Comparison of ENCODE assay signal across 17 mouse cellular contexts in the genomic region with DNA sequence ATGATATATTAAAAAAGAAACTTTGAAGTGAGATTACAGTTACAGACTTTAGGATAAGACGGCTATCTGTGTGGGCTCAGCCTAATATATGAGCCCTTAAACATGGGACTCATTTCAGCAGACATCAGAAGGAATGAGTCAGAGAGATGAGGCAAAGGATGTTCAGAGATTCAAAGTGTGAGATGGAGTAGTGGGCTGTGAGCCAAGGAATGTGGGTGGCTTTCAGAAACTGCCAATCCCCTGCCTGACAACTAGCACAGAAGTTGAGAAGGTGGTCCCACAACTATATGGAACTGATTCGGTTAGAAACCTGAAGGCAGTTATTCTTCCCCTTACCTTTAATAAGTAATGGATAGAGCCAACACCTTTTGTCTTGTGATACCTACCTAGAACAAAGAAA. TPM values are rescaled to one million over a fixed set of nuclear protein-coding genes. Genes with fewer than 3 reads are reported as not detected.
A peak's percentile ranks its signal among the peaks of the same experiment; 100 is the strongest.
DNase-seq lines count a peak whose midpoint lies in the region.
"Had no signal": no experiment of that assay in that cellular context is flagged by ENCODE, and none has a peak within 500 bp of the region (broad histone marks: within the 10 kb centered on the region; RNA-seq: fewer than 3 reads in every experiment).

No protein-coding gene starts in this region.

- DNase-seq in layer of hippocampus, adult 11-12 months (ENCODE audit: low spot score), result peak; percentile 35
- DNase-seq in layer of hippocampus, postnatal 14 days (ENCODE audit: low spot score in 2 of 2), result no peak
- DNase-seq in left cerebral cortex, postnatal 14 days (ENCODE audit: low spot score in 2 of 2), result peak; percentile 58 to 60
- DNase-seq in left cerebral cortex, postnatal 4 days, result no peak
- DNase-seq in 3T3-L1 (ENCODE audit: low read depth, low spot score), result peak; percentile 65
- peak; percentile 73 for DNase-seq in brain, adult 2 months (ENCODE audit: low read depth, low spot score)
- no peak for DNase-seq in gastrocnemius, postnatal 36 days
- DNase-seq: adrenal gland, adult 8-10 months; adrenal gland, postnatal 36 days; cerebellum, adult 11 months; cerebellum, adult 8-10 months; cerebellum, postnatal 14 days; embryo, embryonic 11 days; forebrain, postnatal 0 days; gastrocnemius, postnatal 14 days had no signal

- intact Hi-C loops in left cerebral cortex, postnatal 14 days (cut with DNase I), result no loop called here
- intact Hi-C loops in left cerebral cortex, postnatal 4 days (cut with DNase I), result no loop called here
- intact Hi-C loops in gastrocnemius, postnatal 36 days (cut with DNase I), result no loop called here

RNA-seq across cellular contexts. Expression of a gene that starts 20.9 kb away (rescaled TPM):
- 10 to 100 TPM; 68.4 to 69.0 TPM for total RNA-seq in layer of hippocampus, postnatal 14 days (2021)
- 10 to 100 TPM; 43.3 to 45.5 TPM for total RNA-seq in left cerebral cortex, postnatal 14 days (2021)
- 10 to 100 TPM; 21.7 to 25.4 TPM for total RNA-seq in left cerebral cortex, postnatal 4 days (2021)
- total RNA-seq in gastrocnemius, postnatal 36 days (2021), result not detected
- total RNA-seq: CH12.LX; gastrocnemius, adult 18-20 months; gastrocnemius, postnatal 14 days had no signal

Comparison
In these comparisons a context has a peak if more than half of its experiments do, and no peak if none do; other contexts are left out.
1. DNase-seq: peak in layer of hippocampus, adult 11-12 months (single experiment), left cerebral cortex, postnatal 14 days (2 of 2), 3T3-L1 (single experiment) and brain, adult 2 months (single experiment); none in layer of hippocampus, postnatal 14 days (0 of 2), left cerebral cortex, postnatal 4 days (single experiment) and gastrocnemius, postnatal 36 days (0 of 2).
2. RNA of a gene that starts 20.9 kb away (total RNA-seq): 68.4 to 69.0 TPM in layer of hippocampus, postnatal 14 days, 43.3 to 45.5 TPM in left cerebral cortex, postnatal 14 days and 21.7 to 25.4 TPM in left cerebral cortex, postnatal 4 days; not detected in gastrocnemius, postnatal 36 days; every median in the first group is over 10 times any median in the second.